In the genomic region with DNA sequence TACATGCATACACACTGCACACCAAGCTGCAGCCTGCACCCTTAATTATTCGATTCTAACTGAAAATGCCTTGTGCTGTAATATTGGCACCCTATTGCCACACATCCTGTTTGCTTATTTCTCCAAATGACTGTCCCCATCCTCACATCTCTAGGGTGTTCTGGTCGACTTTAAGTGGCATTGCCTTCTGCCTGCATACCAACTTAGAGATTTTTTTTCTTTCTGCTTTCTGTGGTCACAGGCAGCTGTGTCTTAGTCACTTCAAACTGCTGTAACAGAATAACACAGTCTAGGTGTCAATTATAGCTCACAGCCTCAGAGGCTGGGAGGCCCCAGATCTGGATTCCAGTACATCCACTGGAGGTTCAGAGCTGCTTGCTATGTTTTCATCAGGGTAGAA, we compare ENCODE assay signal across 25 mouse cellular contexts. TPM values are rescaled to one million over a fixed set of nuclear protein-coding genes. Genes with fewer than 3 reads are reported as not detected.
A peak's percentile ranks its signal among the peaks of the same experiment; 100 is the strongest.
DNase-seq lines count a peak whose midpoint lies in the region; ATAC-seq and TF ChIP-seq lines count a peak whose summit lies in the region.
"Had no signal": no experiment of that assay in that cellular context is flagged by ENCODE, and none has a peak within 500 bp of the region (broad histone marks: within the 10 kb centered on the region; RNA-seq: fewer than 3 reads in every experiment).

No protein-coding gene starts in this region.

- TF ChIP-seq CTCF in liver, adult 2 months (IDR thresholded peaks at IDR 0.05; ENCODE audit: low read depth, low read length) = no peak
- TF ChIP-seq CTCF in bone marrow macrophage, adult 2 months (IDR thresholded peaks at IDR 0.05; ENCODE audit: low read depth, low read length) = no peak

- H3K9ac ChIP-seq in liver, adult 2 months (ENCODE audit: low read depth, low read length) = no peak overlapping the region
- no peak overlapping the region for H3K9ac ChIP-seq in liver, embryonic 11.5 days (ENCODE audit: low read depth, low read length)
- H3K9ac ChIP-seq: liver, embryonic 13.5 days; lung, embryonic 14.5 days; midbrain, embryonic 15.5 days; stomach, embryonic 15.5 days had no signal

- H3K4me1 ChIP-seq in liver, adult 2 months (ENCODE audit: control insufficient read depth, insufficient read depth, low read length) = peaks cover 30% of the 10 kb centered on the region
- no peaks in the 10 kb centered on the region for H3K4me1 ChIP-seq in liver, embryonic 11.5 days (replicated peaks; ENCODE audit: control insufficient read depth, insufficient read depth, low read length)
- H3K4me1 ChIP-seq in bone marrow macrophage, adult 2 months (ENCODE audit: control insufficient read depth, insufficient read depth, low read length) = peaks cover 23% of the 10 kb centered on the region
- no peaks in the 10 kb centered on the region for H3K4me1 ChIP-seq in midbrain, embryonic 10.5 days
- H3K4me1 ChIP-seq: hindbrain, embryonic 10.5 days; liver, embryonic 13.5 days; midbrain, embryonic 15.5 days; stomach, embryonic 15.5 days had no signal

- TF ChIP-seq POLR2A in liver, adult 2 months (IDR thresholded peaks at IDR 0.05; ENCODE audit: extremely low read depth, insufficient read depth, low read length) = no peak
- no peak for TF ChIP-seq POLR2A in bone marrow macrophage, adult 2 months (IDR thresholded peaks at IDR 0.05; ENCODE audit: borderline replicate concordance, low read depth, low read length)

- no peaks in the 10 kb centered on the region for H3K9me3 ChIP-seq in liver, embryonic 11.5 days (ENCODE audit: control insufficient read depth, low read length)
- H3K9me3 ChIP-seq in midbrain, embryonic 10.5 days (replicated peaks) = no peaks in the 10 kb centered on the region
- H3K9me3 ChIP-seq: G1E; hindbrain, embryonic 10.5 days; liver, embryonic 13.5 days; midbrain, embryonic 15.5 days; stomach, embryonic 15.5 days had no signal

- H3K4me2 ChIP-seq in liver, embryonic 11.5 days = no peak overlapping the region
- H3K4me2 ChIP-seq: liver, embryonic 13.5 days; lung, embryonic 14.5 days; midbrain, embryonic 15.5 days; stomach, embryonic 15.5 days had no signal

- no peaks in the 10 kb centered on the region for H3K36me3 ChIP-seq in liver, adult 2 months (ENCODE audit: control insufficient read depth, insufficient read depth, low read length)
- no peaks in the 10 kb centered on the region for H3K36me3 ChIP-seq in liver, embryonic 11.5 days (ENCODE audit: control insufficient read depth, insufficient read depth, low read length)
- no peaks in the 10 kb centered on the region for H3K36me3 ChIP-seq in midbrain, embryonic 10.5 days
- H3K36me3 ChIP-seq: G1E; hindbrain, embryonic 10.5 days; liver, embryonic 13.5 days; midbrain, embryonic 15.5 days; stomach, embryonic 15.5 days had no signal

- 13% methylated on average over 2 of the region's 2 CpGs for WGBS in liver, adult 2 months
- WGBS in liver, embryonic 11.5 days = 55% methylated on average over 2 of the region's 2 CpGs
- WGBS in midbrain, embryonic 10.5 days = 72% methylated on average over 2 of the region's 2 CpGs

- DNase-seq in liver, adult 2 months (ENCODE audit: extremely low read depth, low read depth, low spot score) = peak; percentile 77
- DNase-seq in liver, embryonic 11.5 days (ENCODE audit: low spot score) = no peak
- peak; percentile 76 for DNase-seq in induced T-regulatory cell, adult 2 months (ENCODE audit: low read depth)
- peak; percentile 35 for DNase-seq in naive thymus-derived CD4-positive, alpha-beta T cell, adult 2 months (ENCODE audit: low read depth)
- no peak for DNase-seq in midbrain, embryonic 10.5 days (ENCODE audit: low spot score)
- DNase-seq in frontal cortex, adult 2 months (ENCODE audit: extremely low spot score in 1 of 2, low spot score in 1 of 2) = no peak
- DNase-seq in layer of hippocampus, postnatal 10 days (ENCODE audit: low spot score in 2 of 2) = no peak
- DNase-seq: B cell, adult 2 months; cerebellum, adult 9-11 months; gastrocnemius, postnatal 36 days; kidney, adult 2 months; kidney, postnatal 10 days; liver, embryonic 13.5 days; lung, embryonic 14.5 days; lung, postnatal 36 days; right cerebral cortex, postnatal 25 days had no signal

- H3K27me3 ChIP-seq in liver, adult 2 months (ENCODE audit: control insufficient read depth, insufficient read depth, low read length) = no peaks in the 10 kb centered on the region
- no peaks in the 10 kb centered on the region for H3K27me3 ChIP-seq in liver, embryonic 11.5 days (replicated peaks; ENCODE audit: control insufficient read depth, insufficient read depth, low read length)
- no peaks in the 10 kb centered on the region for H3K27me3 ChIP-seq in midbrain, embryonic 10.5 days (ENCODE audit: low read depth, poor library complexity, severe bottlenecking)
- H3K27me3 ChIP-seq: liver, embryonic 13.5 days; midbrain, embryonic 15.5 days; stomach, embryonic 15.5 days had no signal

- no peak overlapping the region; the same call in 1 of the 2 replicates for H3K27ac ChIP-seq in liver, adult 2 months (replicated peaks; ENCODE audit: insufficient read depth, low read depth, low read length)
- H3K27ac ChIP-seq in liver, embryonic 11.5 days (ENCODE audit: low read depth, low read length) = no peak overlapping the region
- peak overlapping the region; percentile 87 for H3K27ac ChIP-seq in bone marrow macrophage, adult 2 months (ENCODE audit: insufficient read depth, low read depth, low read length)
- H3K27ac ChIP-seq in midbrain, embryonic 10.5 days (replicated peaks) = no peak overlapping the region
- H3K27ac ChIP-seq: hindbrain, embryonic 10.5 days; hindbrain, postnatal 0 days; layer of hippocampus, adult 2 months; liver, embryonic 13.5 days; midbrain, embryonic 15.5 days; stomach, embryonic 15.5 days had no signal

- H3K79me2 ChIP-seq in liver, adult 2 months (ENCODE audit: control insufficient read depth, insufficient read depth, low read length) = peaks cover 9% of the 10 kb centered on the region

- ATAC-seq in liver, embryonic 11.5 days (replicated peaks; ENCODE audit: low FRiP score) = no peak
- ATAC-seq: forebrain, embryonic 14.5 days; hindbrain, postnatal 0 days; midbrain, embryonic 15.5 days had no signal

- no peak overlapping the region for H3K4me3 ChIP-seq in liver, adult 2 months (ENCODE audit: insufficient read depth, low read depth, low read length)
- H3K4me3 ChIP-seq in liver, embryonic 11.5 days (ENCODE audit: low read depth, low read length) = no peak overlapping the region
- no peak overlapping the region for H3K4me3 ChIP-seq in bone marrow macrophage, adult 2 months (ENCODE audit: insufficient read depth, low read length)
- no peak overlapping the region for H3K4me3 ChIP-seq in midbrain, embryonic 10.5 days
- H3K4me3 ChIP-seq: erythroblast, embryonic 14.5 days; hindbrain, embryonic 10.5 days; layer of hippocampus, adult 2 months; liver, embryonic 13.5 days; midbrain, embryonic 15.5 days; stomach, embryonic 15.5 days had no signal

RNA-seq across cellular contexts. Expression of gene Nlrc5, which starts 24.4 kb away (rescaled TPM):
- total RNA-seq in liver, adult 2 months (2014; rRNA removed) = 19.5 and 21.2 TPM in 2 replicates
- polyA plus RNA-seq in liver, adult 2 months (2012; rRNA removed) = 6.6 and 11.6 TPM in 2 replicates
- polyA plus RNA-seq in liver, embryonic 11.5 days (2014; fragmentation: Nextera tagmentation; extraction: Ambion mirVana) = not detected in 2 replicates
- 37.8 and 44.1 TPM in 2 replicates for polyA plus RNA-seq in bone marrow macrophage, adult 2 months (2012; ENCODE audit: insufficient read depth, insufficient read length, missing spikeins)
- polyA plus RNA-seq in midbrain, embryonic 10.5 days (2016; fragmentation: Nextera tagmentation; extraction: Ambion mirVana) = 0.02 and 0.16 TPM in 2 replicates
- polyA plus RNA-seq in frontal cortex, adult 2 months (2012; rRNA removed) = 1.0 and 1.5 TPM in 2 replicates
- under 1 TPM; 0.50 to 0.51 TPM for total RNA-seq in layer of hippocampus, postnatal 10 days (2021)

Comparison
In these comparisons a context has a peak if more than half of its experiments do, and no peak if none do; other contexts are left out.
1. DNase-seq: peak in liver, adult 2 months (single experiment), induced T-regulatory cell, adult 2 months (single experiment) and naive thymus-derived CD4-positive, alpha-beta T cell, adult 2 months (single experiment); none in liver, embryonic 11.5 days (single experiment), midbrain, embryonic 10.5 days (single experiment), frontal cortex, adult 2 months (0 of 2) and layer of hippocampus, postnatal 10 days (0 of 2).